Mouse (Mus musculus): ENCODE measurements around the gene Plin5.
"Not testable (repeated sequence)": the region's sequence is repeated elsewhere in the genome, so short reads cannot be mapped to it uniquely, and the experiment has no call there.

Gene Plin5

GRCm38 (mm10) chr17:56108334-56109044 is 8.9 kb downstream of the Plin5 start:
- no peak for DNase-seq (ENCODE audit: low spot score)

GRCm38 (mm10) chr17:56107736-56108135 is 9.7 kb downstream of the Plin5 start:
- no peak for DNase-seq (ENCODE audit: low spot score)

DNA sequence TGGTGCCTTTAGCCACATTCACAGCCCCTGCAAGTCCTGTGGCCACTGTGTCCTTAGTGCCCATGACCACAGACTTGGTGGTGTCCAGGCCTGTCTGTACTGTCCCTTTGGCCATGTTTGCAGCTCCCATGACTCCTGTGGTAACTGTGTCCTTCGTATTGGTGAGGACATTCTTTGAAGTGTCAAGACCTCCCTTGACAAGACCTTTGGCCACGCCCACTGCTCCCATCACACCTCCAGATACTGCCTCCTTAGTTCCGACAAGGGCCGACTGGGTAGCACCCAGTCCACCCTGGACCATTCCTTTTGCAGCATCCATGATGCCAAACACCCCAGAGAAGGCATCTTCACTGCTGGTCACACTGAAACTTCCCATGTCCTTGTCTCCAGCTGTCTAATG is 10.4 kb downstream of the Plin5 start:
- no peak for DNase-seq (ENCODE audit: low spot score)

DNA sequence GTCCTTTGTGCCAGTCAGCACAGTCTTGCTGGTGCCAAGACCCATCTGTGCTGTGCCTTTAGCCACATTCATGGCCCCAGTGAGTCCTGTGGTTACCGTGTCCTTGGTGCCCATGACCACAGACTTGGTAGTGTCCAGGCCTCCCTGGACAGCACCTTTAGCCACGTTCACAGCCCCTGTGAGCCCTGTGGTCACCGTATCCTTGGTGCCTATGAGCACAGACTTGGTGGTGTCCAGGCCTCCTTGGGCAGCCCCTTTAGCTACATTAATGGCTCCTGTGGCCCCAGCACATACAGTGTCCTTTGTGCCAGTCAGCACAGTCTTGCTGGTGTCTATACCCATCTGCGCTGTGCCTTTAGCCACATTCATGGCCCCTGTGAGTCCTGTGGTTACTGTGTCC is 11.0 kb downstream of the Plin5 start:
- not testable (repeated sequence) for DNase-seq (ENCODE audit: low spot score)

- not testable (repeated sequence) for DNase-seq (ENCODE audit: low spot score)
Observed at GRCm38 (mm10) chr17:56104821-56105220, 12.6 kb downstream of the Plin5 start.

DNA sequence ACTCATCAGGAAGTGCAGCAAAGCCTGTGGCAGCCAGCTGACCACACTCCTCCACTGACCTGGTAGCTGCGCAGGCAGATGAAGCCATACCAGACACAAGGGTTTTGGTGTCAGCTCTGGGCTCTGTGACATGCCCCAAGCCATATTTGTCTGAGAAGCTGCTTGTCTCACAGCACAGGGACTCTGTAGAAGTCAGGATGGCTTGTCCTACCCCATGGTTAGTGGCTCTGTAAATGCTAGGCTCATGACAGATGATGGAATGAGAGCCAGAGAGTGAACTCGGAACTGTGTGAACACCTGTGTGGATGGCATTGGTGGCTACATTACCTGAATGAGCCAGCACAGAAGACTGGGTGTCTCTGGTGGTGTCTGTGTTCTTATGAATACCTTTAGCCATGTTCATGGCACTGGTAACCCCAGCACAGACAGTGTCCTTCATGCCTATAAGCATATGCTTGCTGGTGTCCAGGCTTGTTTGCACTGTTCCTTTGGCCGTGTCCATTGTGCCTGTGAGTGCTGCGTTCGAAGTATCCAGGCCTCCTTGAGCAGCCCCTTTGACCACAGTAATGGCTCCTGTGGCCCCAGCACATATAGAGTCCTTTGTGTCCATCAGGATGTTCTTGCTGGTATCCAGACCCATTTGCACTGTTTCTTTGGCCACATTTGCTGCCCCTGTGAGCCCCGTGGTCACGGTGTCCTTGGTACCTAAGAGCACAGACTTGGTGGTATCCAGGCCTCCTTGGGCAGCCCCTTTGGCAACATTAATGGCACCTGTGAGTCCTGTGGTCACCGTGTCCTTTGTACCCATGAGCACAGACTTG is 13.7 kb downstream of the Plin5 start:
- no peak for DNase-seq (ENCODE audit: low spot score)

DNA sequence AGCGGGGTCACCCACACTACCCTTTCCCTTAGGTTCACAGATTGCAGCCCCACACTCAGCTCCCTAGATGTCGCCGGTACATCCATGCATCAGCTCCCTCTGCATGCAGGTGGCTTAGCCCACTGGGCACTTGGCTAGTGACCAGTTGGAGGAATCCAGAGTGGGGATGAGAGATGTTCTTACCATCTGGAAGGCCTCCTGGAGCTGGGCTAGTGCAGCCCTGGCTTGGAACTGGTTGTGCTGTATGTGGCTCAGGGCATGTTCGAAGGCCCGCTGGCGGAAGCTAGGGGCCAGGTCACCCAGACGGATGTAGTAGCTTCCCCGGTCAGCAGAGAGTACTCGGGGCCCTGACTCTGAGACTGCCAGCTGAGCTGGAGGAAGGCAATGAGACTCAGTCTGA is 14.5 kb downstream of the Plin5 start:
- no peak for DNase-seq (ENCODE audit: low spot score)

GRCm38 (mm10) chr17:56102158-56102557 is 15.2 kb downstream of the Plin5 start:
- no peak for DNase-seq (ENCODE audit: low spot score)

DNA sequence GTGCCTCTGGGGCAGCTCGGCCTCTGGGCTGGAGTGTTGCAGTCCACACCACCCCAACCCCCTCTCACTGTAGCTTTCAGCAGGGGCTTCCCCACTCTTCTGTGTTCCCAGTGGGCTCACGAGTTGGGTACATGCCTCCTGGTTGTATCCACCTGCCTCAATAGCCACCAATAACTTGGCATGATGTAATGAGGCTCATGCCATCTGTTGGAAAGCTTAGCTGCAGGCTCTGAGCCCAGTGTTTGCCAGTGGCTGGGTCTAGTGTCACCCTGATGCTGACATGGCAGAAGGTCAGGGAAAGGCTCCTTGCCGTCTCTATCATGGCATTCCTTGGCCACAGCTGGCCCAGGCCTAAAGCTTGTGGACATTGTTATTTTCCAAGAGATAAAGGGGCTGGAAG is 16.6 kb downstream of the Plin5 start:
- DNase-seq (ENCODE audit: low spot score): no peak

GRCm38 (mm10) chr17:56098711-56099572 is 18.5 kb downstream of the Plin5 start:
- no peak for DNase-seq (ENCODE audit: low spot score)

DNA sequence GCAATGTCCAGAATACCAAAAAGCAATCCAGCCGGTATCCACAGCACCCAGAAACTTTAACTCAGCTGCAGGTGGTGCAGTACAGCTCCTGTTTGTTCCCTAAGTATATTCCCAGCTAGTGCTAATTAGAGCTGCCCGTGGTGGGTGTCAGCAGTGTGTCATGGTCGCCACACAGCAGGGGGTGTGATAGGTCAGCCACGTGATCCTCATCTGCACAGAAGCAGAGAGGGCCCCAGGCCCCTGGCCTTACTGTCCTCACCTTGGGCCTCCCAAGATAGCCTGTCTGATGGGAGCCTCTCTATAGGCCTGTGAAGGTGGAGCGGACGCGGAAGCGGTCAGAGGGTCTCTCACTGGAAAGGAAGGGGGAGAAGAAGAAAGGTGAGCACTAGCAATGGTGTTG is 19.2 kb downstream of the Plin5 start:
- DNase-seq (ENCODE audit: low spot score): no peak

GRCm38 (mm10) chr17:56096883-56097282 is 20.5 kb downstream of the Plin5 start:
- no peak for DNase-seq (ENCODE audit: low spot score)

- no peak for DNase-seq (ENCODE audit: low spot score)
Observed at GRCm38 (mm10) chr17:56092794-56093193, 24.6 kb downstream of the Plin5 start.

GRCm38 (mm10) chr17:56092312-56092711 is 25.1 kb downstream of the Plin5 start:
- no peak for DNase-seq (ENCODE audit: low spot score)

DNA sequence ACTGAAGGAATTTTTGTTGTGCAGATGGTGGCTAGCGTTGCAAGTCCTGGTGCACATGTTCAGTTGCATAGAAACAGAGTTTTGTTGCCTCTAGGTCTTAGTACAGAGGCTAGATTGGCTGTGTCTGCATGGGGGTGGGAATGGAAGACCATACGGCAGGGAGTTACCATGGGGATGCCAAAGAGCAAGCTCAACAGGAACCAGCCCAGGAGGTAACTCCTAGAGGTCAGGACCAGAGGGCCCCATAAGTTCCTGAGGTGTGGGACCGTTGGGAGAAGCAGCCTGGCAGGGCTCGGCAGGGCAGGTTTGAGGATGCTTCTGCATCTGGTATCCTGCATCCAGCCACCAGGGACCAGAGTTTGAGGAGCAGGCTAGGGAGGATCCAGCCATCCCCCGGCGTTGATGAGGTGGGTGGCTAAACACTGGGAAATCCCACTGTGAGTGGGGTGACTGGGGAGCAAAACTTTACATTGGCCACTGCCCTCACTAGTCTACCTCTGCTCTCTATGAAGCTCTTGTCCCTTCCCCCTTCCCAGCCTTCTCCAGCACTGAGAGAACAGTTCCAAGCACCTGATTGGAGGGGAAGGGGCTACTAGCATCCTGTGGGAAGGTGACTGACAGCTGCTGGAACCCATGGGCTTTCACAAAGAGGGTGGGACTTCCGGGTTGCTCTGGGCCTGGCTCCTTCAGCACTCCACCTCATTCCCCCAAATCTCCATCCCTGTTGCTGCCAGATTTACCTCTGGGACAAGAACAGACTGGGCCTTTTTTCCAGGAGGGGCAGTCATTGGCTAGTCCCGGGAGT is 36.4 kb downstream of the Plin5 start:
- DNase-seq (ENCODE audit: low spot score): no peak

- DNase-seq (ENCODE audit: low spot score): no peak
Observed at GRCm38 (mm10) chr17:56079921-56080320, 37.5 kb downstream of the Plin5 start.

- DNase-seq (ENCODE audit: low spot score): peak; percentile 100
Observed at GRCm38 (mm10) chr17:56078880-56079795, 38.3 kb downstream of the Plin5 start, which contains the start of gene Hdgfl2. Hdgfl2 (plus strand) TSS chr17:56079634.

DNA sequence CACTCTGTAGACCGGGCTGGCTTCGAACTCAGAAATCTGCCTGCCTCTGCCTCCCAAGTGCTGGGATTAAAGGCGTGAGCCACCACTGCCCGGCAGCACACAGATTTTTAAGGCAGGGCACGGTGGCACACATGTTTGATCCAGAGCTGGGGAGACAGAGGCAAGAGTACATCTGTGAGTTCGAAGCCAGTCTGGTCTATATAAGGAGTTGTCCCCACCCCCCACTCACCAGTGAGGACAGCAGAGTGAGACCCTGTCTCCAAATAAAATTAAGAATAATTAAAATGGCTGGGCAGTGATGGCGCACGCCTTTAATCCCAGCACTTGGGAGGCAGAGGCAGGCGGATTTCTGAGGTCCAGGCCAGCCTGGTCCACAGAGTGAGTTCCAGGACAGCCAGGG is 39.0 kb downstream of the Plin5 start:
- DNase-seq (ENCODE audit: low spot score): not testable (repeated sequence)

- no peak for DNase-seq (ENCODE audit: low spot score)
Observed at GRCm38 (mm10) chr17:56077523-56077922, 39.9 kb downstream of the Plin5 start.

DNA sequence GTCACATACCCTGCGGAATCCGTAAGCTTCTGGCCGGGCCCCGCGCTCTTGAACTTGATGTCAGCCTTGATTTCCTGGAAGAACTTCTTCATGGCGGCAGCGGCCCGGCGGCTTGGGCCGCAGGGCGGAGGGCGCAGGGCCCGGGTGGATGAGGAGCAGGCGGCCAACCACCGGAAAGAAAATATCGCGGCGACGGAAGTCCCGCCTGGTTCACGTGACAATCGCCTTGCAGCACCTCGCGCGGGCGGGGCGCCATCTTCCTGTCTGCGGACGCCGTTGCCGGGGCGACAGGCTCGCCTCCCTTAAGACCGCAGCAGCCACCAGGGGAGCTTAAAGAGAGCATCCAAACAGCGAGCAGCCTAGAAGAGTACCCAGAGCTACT is 42.6 kb downstream of the Plin5 start, which contains the start of gene Ubxn6:
Gene Ubxn6, minus strand, starts transcription at position 202 of the 382 bp plus-strand sequence.
- DNase-seq (ENCODE audit: low spot score): peak; percentile 90

Data from c-Kit-positive CD71-positive TER-119-positive erythroid progenitor cells, embryonic 14.5 days (primary cell).